20 mouse cellular contexts compared by ENCODE assay signal in the genomic region with DNA sequence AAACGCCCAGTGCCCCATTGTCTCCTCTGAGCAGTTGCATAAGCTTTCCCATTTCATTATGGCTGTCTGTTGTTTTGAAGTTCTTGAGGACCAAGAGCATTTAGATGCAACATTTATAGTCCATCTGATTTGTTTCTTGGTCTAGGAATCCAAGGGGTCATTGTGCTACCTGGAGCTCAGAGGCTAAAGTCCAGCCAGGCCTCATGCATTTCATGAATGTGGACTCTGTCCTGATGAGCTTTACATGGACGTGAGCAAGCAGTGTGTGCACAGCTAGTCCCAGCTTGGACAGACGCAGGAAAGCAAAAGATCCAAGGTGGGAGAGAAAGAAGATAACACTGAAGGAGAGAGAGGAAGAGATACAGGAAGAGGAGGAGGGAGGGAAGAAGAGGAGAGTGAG.
"Had no signal": no experiment of that assay in that cellular context is flagged by ENCODE, and none has a peak within 500 bp of the region (broad histone marks: within the 10 kb centered on the region; RNA-seq: fewer than 3 reads in every experiment).

No protein-coding gene starts in this region.

- H3K9me3 ChIP-seq: liver, embryonic 12.5 days; liver, embryonic 15.5 days; lung, embryonic 15.5 days; midbrain, embryonic 10.5 days; midbrain, embryonic 13.5 days; neural tube, embryonic 13.5 days; stomach, embryonic 15.5 days had no signal

- H3K36me3 ChIP-seq: liver, embryonic 12.5 days; liver, embryonic 15.5 days; lung, embryonic 15.5 days; midbrain, embryonic 10.5 days; midbrain, embryonic 13.5 days; neural tube, embryonic 13.5 days; stomach, embryonic 15.5 days had no signal

- H3K4me2 ChIP-seq: liver, embryonic 12.5 days; liver, embryonic 15.5 days; lung, embryonic 15.5 days; midbrain, embryonic 13.5 days; neural tube, embryonic 13.5 days; stomach, embryonic 15.5 days had no signal

- ATAC-seq: intestine, postnatal 0 days; liver, embryonic 12.5 days; midbrain, embryonic 13.5 days; midbrain, embryonic 16.5 days had no signal

- DNase-seq: layer of hippocampus, postnatal 36 days; lung, adult 18-20 months; lung, postnatal 10 days; lung, postnatal 36 days; retina, postnatal 1 day; right cerebral cortex, postnatal 25 days; spleen, adult 18-20 months; thymus, postnatal 25 days had no signal

- H3K27me3 ChIP-seq: liver, embryonic 12.5 days; liver, embryonic 15.5 days; lung, embryonic 15.5 days; megakaryocyte, embryonic 14.5 days; midbrain, embryonic 13.5 days; neural tube, embryonic 13.5 days; stomach, embryonic 15.5 days had no signal

- H3K27ac ChIP-seq: left cerebral cortex, adult 2 months; liver, embryonic 12.5 days; liver, embryonic 15.5 days; lung, embryonic 15.5 days; midbrain, embryonic 10.5 days; midbrain, embryonic 13.5 days; neural tube, embryonic 13.5 days; stomach, embryonic 15.5 days had no signal

- H3K4me3 ChIP-seq: left cerebral cortex, adult 2 months; liver, embryonic 12.5 days; liver, embryonic 15.5 days; lung, embryonic 15.5 days; megakaryocyte, embryonic 14.5 days; midbrain, embryonic 10.5 days; midbrain, embryonic 13.5 days; myocyte; neural tube, embryonic 13.5 days; stomach, embryonic 15.5 days had no signal

- H3K9ac ChIP-seq: liver, embryonic 12.5 days; liver, embryonic 15.5 days; lung, embryonic 15.5 days; midbrain, embryonic 13.5 days; neural tube, embryonic 13.5 days; stomach, embryonic 15.5 days had no signal

- H3K4me1 ChIP-seq: liver, embryonic 12.5 days; liver, embryonic 15.5 days; lung, embryonic 15.5 days; megakaryocyte, embryonic 14.5 days; midbrain, embryonic 10.5 days; midbrain, embryonic 13.5 days; neural tube, embryonic 13.5 days; stomach, embryonic 15.5 days had no signal
